Mouse (Mus musculus) CH12.LX (cell line): ENCODE measurements around the gene Fpgs.

ENCODE experiments used
- BHLHE40 ChIP-seq: IDR thresholded peaks from 2 replicates; pipeline ENCODE4 v1.6.1; 2011; ENCODE audit warnings: mild to moderate bottlenecking, low read depth, low read length, improper control_type of control experiment
- CHD2 ChIP-seq: IDR thresholded peaks from 2 replicates; pipeline ENCODE4 v1.6.1; 2011; ENCODE audit warnings: low read length, improper control_type of control experiment
- CTCF ChIP-seq, 2 experiments: IDR thresholded peaks in 1 of 2; conservative IDR thresholded peaks in 1 of 2; 2 replicates each; pipeline ENCODE4 v1.5.1; 2011 to 2012; ENCODE audit warnings: low read depth in 2 of 2, low read length in 2 of 2, improper control_type of control experiment in 1 of 2, inconsistent platforms in 1 of 2, mild to moderate bottlenecking in 1 of 2, moderate library complexity in 1 of 2
- GABPA ChIP-seq: IDR thresholded peaks from 2 replicates; pipeline ENCODE4 v1.6.1; 2012; ENCODE audit warnings: low read depth, low read length, improper control_type of control experiment, inconsistent platforms; ENCODE audit not compliant: insufficient replicate concordance
- IRF4 ChIP-seq: IDR thresholded peaks from 2 replicates; pipeline ENCODE4 v1.6.1; 2014; ENCODE audit warnings: low read depth, mild to moderate bottlenecking, inconsistent platforms, low read length, improper control_type of control experiment
- KAT2A ChIP-seq: IDR thresholded peaks from 2 replicates; pipeline ENCODE4 v1.6.1; 2012; ENCODE audit warnings: low read length, improper control_type of control experiment, inconsistent platforms; ENCODE audit not compliant: insufficient replicate concordance
- NRF1 ChIP-seq: IDR thresholded peaks from 2 replicates; pipeline ENCODE4 v1.6.1; 2014; ENCODE audit warnings: low read depth, mild to moderate bottlenecking, inconsistent platforms, low read length, improper control_type of control experiment, moderate library complexity
- POLR2A ChIP-seq: IDR thresholded peaks from 2 replicates; pipeline ENCODE4 v1.6.1; 2011; ENCODE audit warnings: low read depth, mild to moderate bottlenecking, improper control_type of control experiment, low read length
- POLR2AphosphoS2 ChIP-seq: IDR thresholded peaks from 2 replicates; pipeline ENCODE4 v1.6.1; 2011; ENCODE audit warnings: low read depth, low read length, improper control_type of control experiment
- RCOR1 ChIP-seq: conservative IDR thresholded peaks from 2 replicates; pipeline ENCODE4 v1.6.1; 2012; ENCODE audit warnings: low read depth, mild to moderate bottlenecking, inconsistent platforms, low read length, improper control_type of control experiment
- USF1 ChIP-seq: IDR thresholded peaks from 2 replicates; pipeline ENCODE4 v1.6.1; 2014; ENCODE audit warnings: low read depth, mild to moderate bottlenecking, inconsistent platforms, low read length, improper control_type of control experiment
- ZNF384 ChIP-seq: IDR thresholded peaks from 2 replicates; pipeline ENCODE4 v1.6.1; 2012; ENCODE audit warnings: low read depth, low read length, improper control_type of control experiment, inconsistent platforms

DNA sequence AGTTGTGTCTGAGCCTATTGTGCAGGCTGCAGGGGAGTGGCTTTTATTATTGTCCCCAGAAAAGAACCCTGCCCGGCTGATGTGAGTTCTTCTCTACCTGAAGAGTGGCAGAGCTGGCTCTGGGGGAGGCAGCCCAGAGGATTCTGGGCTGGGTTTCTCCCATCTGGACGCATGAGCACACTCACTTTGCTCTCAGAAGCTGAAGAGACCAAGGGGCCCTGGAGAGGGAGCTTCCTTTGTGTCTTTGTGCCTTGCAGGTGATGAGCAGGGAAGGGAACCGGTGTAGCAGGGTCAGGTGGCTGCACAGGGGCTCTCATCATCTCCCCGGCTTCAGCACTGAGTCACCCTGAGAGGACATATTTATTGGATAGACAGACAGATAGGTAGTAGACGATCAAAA lies 41.7 kb downstream of the Fpgs start:
- TF ChIP-seq CTCF (conservative IDR thresholded peaks at IDR 0.05 in 1 of 2, IDR thresholded peaks at IDR 0.05 in 1 of 2; ENCODE audit: low read depth in 2 of 2, low read length in 2 of 2) (no peak), POLR2A (no peak), POLR2AphosphoS2 (no peak), ZNF384 (no peak), USF1 (no peak), GABPA (no peak), BHLHE40 (no peak), KAT2A (no peak), RCOR1 (no peak), CHD2 (no peak), NRF1 (no peak), IRF4 (no peak)
